9 mouse cellular contexts compared by ENCODE assay signal in genomic region chr5:136982338-136982930, GRCm38 (mm10). TPM values are rescaled to one million over a fixed set of nuclear protein-coding genes. Genes with fewer than 3 reads are reported as not detected.
A peak's percentile ranks its signal among the peaks of the same experiment; 100 is the strongest.
DNase-seq lines count a peak whose midpoint lies in the region; TF ChIP-seq lines count a peak whose summit lies in the region.
"Had no signal": no experiment of that assay in that cellular context is flagged by ENCODE, and none has a peak within 500 bp of the region (broad histone marks: within the 10 kb centered on the region; RNA-seq: fewer than 3 reads in every experiment).

No protein-coding gene starts in this region.

- peaks cover 0 to 10% of the 10 kb centered on the region in 2 experiments; a peak in 2 of 4 replicates for H3K36me3 ChIP-seq in MEL (ENCODE audit: control insufficient read depth in 1 of 2, insufficient read depth in 2 of 2, low read length in 2 of 2)

- H3K9me3 ChIP-seq in MEL (replicated peaks; ENCODE audit: insufficient read depth, low read length): no peaks in the 10 kb centered on the region
- H3K9me3 ChIP-seq: lung, embryonic 15.5 days had no signal

- no peak for TF ChIP-seq RAD21 in MEL (IDR thresholded peaks at IDR 0.05; ENCODE audit: low read depth, low read length)

- peaks cover 0 to 18% of the 10 kb centered on the region in 2 experiments; a peak in 2 of 4 replicates for H3K4me1 ChIP-seq in MEL (ENCODE audit: control insufficient read depth in 1 of 2, insufficient read depth in 2 of 2, low read length in 2 of 2)

- no peak for TF ChIP-seq POLR2A in MEL (IDR thresholded peaks at IDR 0.05; ENCODE audit: control insufficient read depth in 1 of 2, insufficient read depth in 1 of 2, low read depth in 1 of 2, low read length in 2 of 2, poor library complexity in 1 of 2)

- H3K27ac ChIP-seq in layer of hippocampus, adult 2 months: no peak overlapping the region
- no peak overlapping the region for H3K27ac ChIP-seq in MEL (ENCODE audit: control insufficient read depth, low read depth, low read length)
- H3K27ac ChIP-seq: lung, embryonic 15.5 days had no signal

- no peak overlapping the region for H3K4me3 ChIP-seq in layer of hippocampus, adult 2 months
- H3K4me3 ChIP-seq in MEL (ENCODE audit: control insufficient read depth in 1 of 2, insufficient read depth in 1 of 2, low read depth in 2 of 2, low read length in 2 of 2): no peak overlapping the region
- H3K4me3 ChIP-seq: lung, embryonic 15.5 days had no signal

- H3K9ac ChIP-seq in MEL (ENCODE audit: control insufficient read depth, low read depth, low read length, poor library complexity, severe bottlenecking): no peak overlapping the region
- H3K9ac ChIP-seq: lung, embryonic 15.5 days had no signal

- no peak for TF ChIP-seq EP300 in MEL (IDR thresholded peaks at IDR 0.05; ENCODE audit: low read depth in 1 of 2, low read length in 2 of 2)

- TF ChIP-seq CTCF in layer of hippocampus, adult 2 months (conservative IDR thresholded peaks at IDR 0.05): peak; percentile 70
- peak; percentile 57 to 75 (median 59) for TF ChIP-seq CTCF in MEL (IDR thresholded peaks at IDR 0.05 in 2 of 3, conservative IDR thresholded peaks at IDR 0.05 in 1 of 3; ENCODE audit: control insufficient read depth in 1 of 3, insufficient read depth in 1 of 3, low read depth in 2 of 3, low read length in 3 of 3, poor library complexity in 1 of 3, severe bottlenecking in 1 of 3)

- intact Hi-C loops in gastrocnemius, postnatal 14 days (cut with DNase I; ENCODE audit: low total_unique reads): no loop called here

- DNase-seq in adrenal gland, adult 2 months: peak; percentile 43
- no peak for DNase-seq in adrenal gland, postnatal 4 days (ENCODE audit: low spot score in 2 of 2)
- DNase-seq in layer of hippocampus, adult 2 months (ENCODE audit: low spot score in 2 of 2): peak in 1 of 2 experiments; percentile 36
- no peak for DNase-seq in layer of hippocampus, adult 9-11 months
- DNase-seq in MEL (ENCODE audit: low read depth, low spot score): peak; percentile 30
- DNase-seq in gastrocnemius, postnatal 14 days: peak; percentile 44
- DNase-seq in retina, postnatal 1 day: peak; percentile 68
- no peak for DNase-seq in urinary bladder, adult 2 months (ENCODE audit: low spot score)

- no peaks in the 10 kb centered on the region for H3K27me3 ChIP-seq in MEL (ENCODE audit: control insufficient read depth in 1 of 2, insufficient read depth in 2 of 2, low read length in 2 of 2)
- H3K27me3 ChIP-seq: lung, embryonic 15.5 days had no signal

- peaks cover 4% of the 10 kb centered on the region; the same call in 1 of the 2 replicates for H3K79me2 ChIP-seq in MEL (ENCODE audit: control insufficient read depth, insufficient read depth, low read length, poor library complexity)

TF ChIP-seq in MEL, 35 proteins besides CTCF, POLR2A, EP300 and RAD21:
- TF ChIP-seq MYC (IDR thresholded peaks at IDR 0.05; ENCODE audit: low read depth, low read length) (no peak), MEF2A (IDR thresholded peaks at IDR 0.05; ENCODE audit: extremely low read depth, insufficient replicate concordance, low read depth, low read length, poor library complexity, severe bottlenecking) (no peak), ZKSCAN1 (IDR thresholded peaks at IDR 0.05; ENCODE audit: low read depth, low read length) (no peak), RCOR1 (IDR thresholded peaks at IDR 0.05; ENCODE audit: low read depth, low read length) (no peak)

RNA-seq across cellular contexts. Expression of gene Plod3, which starts 4.4 kb away (rescaled TPM):
- 10 to 100 TPM; 68.5 to 74.3 TPM for total RNA-seq in adrenal gland, adult 2 months (2021)
- 75.6 and 86.3 TPM in 2 replicates for polyA plus RNA-seq in adrenal gland, adult 2 months (2012; rRNA removed)
- total RNA-seq in adrenal gland, postnatal 4 days (2021): 10 to 100 TPM; 60.4 to 64.7 TPM
- 10 to 100 TPM; 37.9 to 39.7 TPM for total RNA-seq in layer of hippocampus, adult 2 months (2021)
- 47.3 and 56.0 TPM in 2 replicates for total RNA-seq in MEL (2012; rRNA removed)
- 10 to 100 TPM in 1 of 2 experiments, not detected in 1; 62.8 TPM for polyA plus RNA-seq in MEL (2012; ENCODE audit: insufficient read depth in 1 of 2, insufficient read length in 2 of 2, low read depth in 1 of 2, low replicate concordance in 2 of 2, missing spikeins in 1 of 2)
- total RNA-seq in gastrocnemius, postnatal 14 days (2021): 10 to 100 TPM; 21.8 to 24.3 TPM
- polyA plus RNA-seq in urinary bladder, adult 2 months (2012; rRNA removed): 45.8 and 50.9 TPM in 2 replicates

RNA-seq across cellular contexts. Expression of gene Znhit1, which starts 5.4 kb away (rescaled TPM):
- total RNA-seq in adrenal gland, adult 2 months (2021): 100 to 1,000 TPM; 102 to 109 TPM
- 151 and 155 TPM in 2 replicates for polyA plus RNA-seq in adrenal gland, adult 2 months (2012; rRNA removed)
- 10 to 100 TPM; 57.4 to 60.6 TPM for total RNA-seq in adrenal gland, postnatal 4 days (2021)
- 10 to 100 TPM; 77.1 to 83.3 TPM for total RNA-seq in layer of hippocampus, adult 2 months (2021)
- total RNA-seq in MEL (2012; rRNA removed): 51.8 and 56.6 TPM in 2 replicates
- 100 to 1,000 TPM in 1 of 2 experiments, not detected in 1; 123 TPM for polyA plus RNA-seq in MEL (2012; ENCODE audit: insufficient read depth in 1 of 2, insufficient read length in 2 of 2, low read depth in 1 of 2, low replicate concordance in 2 of 2, missing spikeins in 1 of 2)
- 10 to 100 TPM; 49.2 to 51.1 TPM for total RNA-seq in gastrocnemius, postnatal 14 days (2021)
- polyA plus RNA-seq in urinary bladder, adult 2 months (2012; rRNA removed): 62.3 and 66.6 TPM in 2 replicates

RNA-seq across cellular contexts. Expression of gene Cldn15, which starts 16.0 kb away (rescaled TPM):
- 10 to 100 TPM; 11.2 to 18.8 TPM for total RNA-seq in adrenal gland, adult 2 months (2021)
- polyA plus RNA-seq in adrenal gland, adult 2 months (2012; rRNA removed): 19.7 and 20.2 TPM in 2 replicates
- total RNA-seq in adrenal gland, postnatal 4 days (2021): 10 to 100 TPM; 11.1 to 13.4 TPM
- under 1 TPM in 1 of 2 experiments, not detected in 1; 0.18 TPM for total RNA-seq in layer of hippocampus, adult 2 months (2021)
- 1.0 and 1.2 TPM in 2 replicates for total RNA-seq in MEL (2012; rRNA removed)
- 1 to 10 TPM in 1 of 2 experiments, not detected in 1; 2.1 TPM for polyA plus RNA-seq in MEL (2012; ENCODE audit: insufficient read depth in 1 of 2, insufficient read length in 2 of 2, low read depth in 1 of 2, low replicate concordance in 2 of 2, missing spikeins in 1 of 2)
- 1 to 10 TPM; 2.0 to 2.1 TPM for total RNA-seq in gastrocnemius, postnatal 14 days (2021)
- polyA plus RNA-seq in urinary bladder, adult 2 months (2012; rRNA removed): 6.5 and 10.6 TPM in 2 replicates

RNA-seq across cellular contexts. Expression of gene Fis1, which starts 29.4 kb away (rescaled TPM):
- 100 to 1,000 TPM; 143 to 225 TPM for total RNA-seq in adrenal gland, adult 2 months (2021)
- 136 and 184 TPM in 2 replicates for polyA plus RNA-seq in adrenal gland, adult 2 months (2012; rRNA removed)
- 100 to 1,000 TPM; 211 to 213 TPM for total RNA-seq in adrenal gland, postnatal 4 days (2021)
- 100 to 1,000 TPM; 223 to 239 TPM for total RNA-seq in layer of hippocampus, adult 2 months (2021)
- total RNA-seq in MEL (2012; rRNA removed): 151 and 164 TPM in 2 replicates
- 100 to 1,000 TPM in 1 of 2 experiments, not detected in 1; 184 TPM for polyA plus RNA-seq in MEL (2012; ENCODE audit: insufficient read depth in 1 of 2, insufficient read length in 2 of 2, low read depth in 1 of 2, low replicate concordance in 2 of 2, missing spikeins in 1 of 2)
- total RNA-seq in gastrocnemius, postnatal 14 days (2021): 100 to 1,000 TPM; 154 to 159 TPM
- 190 and 203 TPM in 2 replicates for polyA plus RNA-seq in urinary bladder, adult 2 months (2012; rRNA removed)

RNA-seq across cellular contexts. Expression of gene Vgf, which starts 43.8 kb away (rescaled TPM):
- 10 to 100 TPM; 10.1 to 51.2 TPM for total RNA-seq in adrenal gland, adult 2 months (2021)
- polyA plus RNA-seq in adrenal gland, adult 2 months (2012; rRNA removed): 5.3 and 7.0 TPM in 2 replicates
- 10 to 100 TPM; 15.3 to 17.2 TPM for total RNA-seq in adrenal gland, postnatal 4 days (2021)
- total RNA-seq in layer of hippocampus, adult 2 months (2021): 100 to 1,000 TPM; 180 to 212 TPM
- total RNA-seq in MEL (2012; rRNA removed): 0.42 and 0.52 TPM in 2 replicates
- 1 to 10 TPM in 1 of 2 experiments, not detected in 1; 1.4 TPM for polyA plus RNA-seq in MEL (2012; ENCODE audit: insufficient read depth in 1 of 2, insufficient read length in 2 of 2, low read depth in 1 of 2, low replicate concordance in 2 of 2, missing spikeins in 1 of 2)
- not detected for total RNA-seq in gastrocnemius, postnatal 14 days (2021)
- 0.08 and 0.15 TPM in 2 replicates for polyA plus RNA-seq in urinary bladder, adult 2 months (2012; rRNA removed)

Comparison
In these comparisons a context has a peak if more than half of its experiments do, and no peak if none do; other contexts are left out.
1. DNase-seq: peak in adrenal gland, adult 2 months (single experiment), MEL (single experiment), gastrocnemius, postnatal 14 days (single experiment) and retina, postnatal 1 day (single experiment); none in adrenal gland, postnatal 4 days (0 of 2), layer of hippocampus, adult 9-11 months (single experiment) and urinary bladder, adult 2 months (single experiment).